Mouse (Mus musculus): ENCODE measurements around the gene Lta. TPM values are rescaled to one million over a fixed set of nuclear protein-coding genes. Genes with fewer than 3 reads are reported as not detected.

Gene Lta
- polyA plus RNA-seq, 1 experiment from 2014 or later: not detected

DNA sequence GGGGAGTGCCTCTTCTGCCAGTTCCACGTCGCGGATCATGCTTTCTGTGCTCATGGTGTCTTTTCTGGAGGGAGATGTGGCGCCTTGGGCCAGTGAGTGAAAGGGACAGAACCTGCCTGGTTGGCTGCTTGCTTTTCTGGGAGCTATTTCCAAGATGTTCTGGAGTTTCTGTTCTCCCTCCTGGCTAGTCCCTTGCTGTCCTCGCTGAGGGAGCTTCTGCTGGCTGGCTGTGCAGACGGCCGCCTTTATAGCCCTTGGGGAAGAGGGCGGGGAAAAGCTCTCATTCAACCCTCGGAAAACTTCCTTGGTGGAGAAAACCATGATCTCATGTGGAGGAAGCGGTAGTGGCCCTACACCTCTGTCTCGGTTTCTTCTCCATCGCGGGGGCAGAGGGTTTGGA, 3.4 kb downstream of the Lta start, which contains the start of gene Tnf:
Tnf (minus strand) TSS at position 221 of the 400 bp plus-strand sequence.
- Histone ChIP-seq H3K4me1 (ENCODE audit: control insufficient read depth, low read depth, low read length) (no peaks in the 10 kb centered on the region), H3K36me3 (ENCODE audit: control insufficient read depth, insufficient read depth) (no peaks in the 10 kb centered on the region), H3K27ac (ENCODE audit: low read length) (peak within 1 kb of the TSS; percentile 72), H3K27me3 (ENCODE audit: control insufficient read depth, insufficient read depth, low read depth, low read length) (peaks cover 38% of the 10 kb centered on the region), H3K9me3 (replicated peaks; ENCODE audit: control insufficient read depth, low read length) (no peaks in the 10 kb centered on the region), H3K4me2 (ENCODE audit: low read depth, low read length) (peak within 1 kb of the TSS; percentile 26), H3K9ac (ENCODE audit: low read depth, low read length) (0 out of 2 replicates have a peak within 1 kb of the TSS, but pooled peaks have one; percentile 1), H3K4me3 (ENCODE audit: low read depth, low read length) (peak within 1 kb of the TSS; percentile 30)
- WGBS (ENCODE audit: insufficient replicate concordance): 13% methylated on average over 13 of the region's 13 CpGs
- ATAC-seq (ENCODE audit: low read depth): no peak

DNA sequence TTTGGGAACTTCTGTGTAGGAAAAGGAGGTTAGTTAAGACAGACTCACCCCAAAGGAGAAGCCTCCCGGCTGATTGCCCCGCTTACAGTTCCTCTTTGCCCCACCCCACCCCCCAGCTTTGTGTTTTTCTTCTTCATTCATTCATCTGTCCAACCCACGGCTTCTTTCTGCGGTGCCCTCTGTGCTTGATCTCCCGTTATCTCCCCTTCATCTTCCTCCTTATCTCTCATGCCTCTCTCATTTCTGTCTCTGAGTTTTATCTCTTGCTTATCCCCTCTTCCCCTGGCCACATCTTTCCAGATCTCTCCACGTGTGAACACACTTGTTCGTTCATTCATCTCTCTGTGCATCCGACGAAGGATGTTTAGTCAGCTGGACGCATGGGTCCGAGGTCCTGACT, 4.0 kb downstream of the Lta start:
- peaks cover 1% of the 10 kb centered on the region; the same call in 1 of the 2 replicates for H3K4me1 ChIP-seq (ENCODE audit: control insufficient read depth, low read depth, low read length)
- H3K36me3 ChIP-seq (ENCODE audit: control insufficient read depth, insufficient read depth): no peaks in the 10 kb centered on the region
- H3K27me3 ChIP-seq (ENCODE audit: control insufficient read depth, insufficient read depth, low read depth, low read length): peaks cover 43% of the 10 kb centered on the region
- H3K27ac ChIP-seq (ENCODE audit: low read length): peak overlapping the region; percentile 26; the same call in 1 of the 2 replicates
- H3K4me2 ChIP-seq (ENCODE audit: low read depth, low read length): peak overlapping the region; percentile 26
- no peak for ATAC-seq (ENCODE audit: low read depth)
- WGBS (ENCODE audit: insufficient replicate concordance): 12% methylated on average over 11 of the region's 11 CpGs
- peak overlapping the region; percentile 30 for H3K4me3 ChIP-seq (ENCODE audit: low read depth, low read length)
- H3K9ac ChIP-seq (ENCODE audit: low read depth, low read length): no peak overlapping the region
- no peaks in the 10 kb centered on the region for H3K9me3 ChIP-seq (replicated peaks; ENCODE audit: control insufficient read depth, low read length)

DNA sequence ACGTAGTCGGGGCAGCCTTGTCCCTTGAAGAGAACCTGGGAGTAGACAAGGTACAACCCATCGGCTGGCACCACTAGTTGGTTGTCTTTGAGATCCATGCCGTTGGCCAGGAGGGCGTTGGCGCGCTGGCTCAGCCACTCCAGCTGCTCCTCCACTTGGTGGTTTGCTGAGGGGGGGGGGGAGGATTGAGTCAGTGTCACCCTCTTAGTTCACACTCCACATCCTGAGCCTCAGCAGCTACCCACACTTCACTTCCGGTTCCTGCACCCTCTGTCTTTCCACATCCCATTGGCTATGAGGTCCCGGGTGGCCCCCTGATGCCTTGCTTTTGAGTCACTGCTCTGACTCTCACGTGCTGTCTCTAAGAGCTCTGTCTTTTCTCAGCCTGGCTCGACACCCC, 4.8 kb downstream of the Lta start:
- Histone ChIP-seq H3K4me3 (ENCODE audit: low read depth, low read length) (peak overlapping the region; percentile 30; the same call in 1 of the 2 replicates), H3K27me3 (ENCODE audit: control insufficient read depth, insufficient read depth, low read depth, low read length) (peaks cover 50% of the 10 kb centered on the region), H3K4me2 (ENCODE audit: low read depth, low read length) (0 out of 2 replicates have a peak overlapping the region, but pooled peaks have one; percentile 26), H3K27ac (ENCODE audit: low read length) (peak overlapping the region; percentile 72), H3K9ac (ENCODE audit: low read depth, low read length) (no peak overlapping the region), H3K9me3 (replicated peaks; ENCODE audit: control insufficient read depth, low read length) (no peaks in the 10 kb centered on the region), H3K36me3 (ENCODE audit: control insufficient read depth, insufficient read depth) (no peaks in the 10 kb centered on the region), H3K4me1 (ENCODE audit: control insufficient read depth, low read depth, low read length) (peaks cover 5% of the 10 kb centered on the region; the same call in 1 of the 2 replicates)
- peak; percentile 32; the same call in 1 of the 2 replicates for ATAC-seq (ENCODE audit: low read depth)
- WGBS (ENCODE audit: insufficient replicate concordance): 11% methylated on average over 11 of the region's 11 CpGs

DNA sequence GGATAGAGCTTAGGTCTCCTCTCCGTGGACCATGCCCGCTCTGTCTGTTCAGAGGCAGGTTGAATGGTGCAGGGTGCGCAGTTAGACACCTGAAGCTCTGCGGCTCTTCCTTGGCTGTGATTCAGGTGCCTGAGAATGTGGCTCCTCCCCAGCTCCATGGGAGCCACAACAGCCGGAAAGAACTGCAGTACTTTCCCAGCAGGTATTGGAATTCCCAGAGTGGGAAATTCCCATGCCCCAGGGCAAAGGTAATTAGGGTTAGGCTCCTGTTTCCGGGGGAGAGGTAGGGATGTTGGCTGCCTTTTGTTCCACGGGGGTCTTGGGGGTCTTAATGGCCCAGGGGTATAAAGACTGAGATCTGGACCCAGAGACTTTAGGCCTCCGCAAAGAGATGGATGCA, 6.2 kb downstream of the Lta start:
- no peak overlapping the region for H3K4me3 ChIP-seq (ENCODE audit: low read depth, low read length)
- H3K4me2 ChIP-seq (ENCODE audit: low read depth, low read length): no peak overlapping the region
- no peak for ATAC-seq (ENCODE audit: low read depth)
- peaks cover 9% of the 10 kb centered on the region for H3K4me1 ChIP-seq (ENCODE audit: control insufficient read depth, low read depth, low read length)
- H3K27me3 ChIP-seq (ENCODE audit: control insufficient read depth, insufficient read depth, low read depth, low read length): peaks cover 58% of the 10 kb centered on the region
- no peak overlapping the region for H3K9ac ChIP-seq (ENCODE audit: low read depth, low read length)
- H3K9me3 ChIP-seq (replicated peaks; ENCODE audit: control insufficient read depth, low read length): no peaks in the 10 kb centered on the region
- WGBS (ENCODE audit: insufficient replicate concordance): 69% methylated on average over 8 of the region's 8 CpGs
- H3K36me3 ChIP-seq (ENCODE audit: control insufficient read depth, insufficient read depth): no peaks in the 10 kb centered on the region
- H3K27ac ChIP-seq (ENCODE audit: low read length): no peak overlapping the region

DNA sequence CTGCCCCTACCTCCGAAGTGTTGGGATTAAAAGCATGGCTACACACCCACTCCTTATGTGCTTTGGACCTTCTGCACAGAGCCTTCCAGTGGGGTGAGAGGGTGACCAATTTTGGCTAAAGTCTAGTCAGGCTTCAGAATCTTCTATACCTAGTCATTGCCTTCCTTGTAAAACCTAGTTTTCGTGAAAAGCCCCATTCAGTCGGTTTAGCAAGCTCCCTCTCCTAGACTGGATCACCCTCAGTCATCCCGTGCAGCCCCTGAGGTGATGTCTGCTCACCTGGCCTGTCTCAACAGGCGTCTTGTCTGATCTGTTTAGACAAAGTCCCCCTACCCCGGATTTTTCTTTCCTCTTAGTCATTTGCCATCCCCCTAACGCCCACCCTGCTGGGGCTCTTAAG, 7.1 kb downstream of the Lta start:
- Histone ChIP-seq H3K9ac (ENCODE audit: low read depth, low read length) (no peak overlapping the region), H3K27ac (ENCODE audit: low read length) (no peak overlapping the region), H3K9me3 (replicated peaks; ENCODE audit: control insufficient read depth, low read length) (no peaks in the 10 kb centered on the region), H3K27me3 (ENCODE audit: control insufficient read depth, insufficient read depth, low read depth, low read length) (peaks cover 52% of the 10 kb centered on the region), H3K36me3 (ENCODE audit: control insufficient read depth, insufficient read depth) (no peaks in the 10 kb centered on the region), H3K4me2 (ENCODE audit: low read depth, low read length) (no peak overlapping the region), H3K4me3 (ENCODE audit: low read depth, low read length) (no peak overlapping the region), H3K4me1 (ENCODE audit: control insufficient read depth, low read depth, low read length) (peaks cover 9% of the 10 kb centered on the region)
- WGBS (ENCODE audit: insufficient replicate concordance): 54% methylated on average over 7 of the region's 7 CpGs
- no peak for ATAC-seq (ENCODE audit: low read depth)

DNA sequence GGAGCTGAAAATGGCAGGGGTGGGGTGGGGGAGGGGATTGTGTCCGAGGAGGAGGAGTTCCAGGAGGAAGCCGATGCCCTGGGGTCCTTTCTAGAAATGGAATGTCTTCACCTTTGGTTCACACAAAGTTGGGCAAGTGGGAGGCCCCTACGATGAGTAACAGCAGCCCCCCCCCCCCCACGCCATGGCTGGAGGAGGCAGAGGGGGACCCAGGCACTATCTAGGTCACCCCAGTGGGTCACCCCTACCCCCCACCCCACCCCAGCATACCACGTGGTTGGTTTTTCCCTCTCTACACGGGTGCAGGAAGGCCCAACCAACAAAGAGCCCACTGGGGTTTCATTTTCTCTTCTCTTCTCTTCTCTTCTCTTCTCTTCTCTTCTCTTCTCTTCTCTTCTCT, 8.0 kb downstream of the Lta start:
- Histone ChIP-seq H3K4me3 (ENCODE audit: low read depth, low read length) (no peak overlapping the region), H3K27me3 (ENCODE audit: control insufficient read depth, insufficient read depth, low read depth, low read length) (peaks cover 49% of the 10 kb centered on the region)

DNA sequence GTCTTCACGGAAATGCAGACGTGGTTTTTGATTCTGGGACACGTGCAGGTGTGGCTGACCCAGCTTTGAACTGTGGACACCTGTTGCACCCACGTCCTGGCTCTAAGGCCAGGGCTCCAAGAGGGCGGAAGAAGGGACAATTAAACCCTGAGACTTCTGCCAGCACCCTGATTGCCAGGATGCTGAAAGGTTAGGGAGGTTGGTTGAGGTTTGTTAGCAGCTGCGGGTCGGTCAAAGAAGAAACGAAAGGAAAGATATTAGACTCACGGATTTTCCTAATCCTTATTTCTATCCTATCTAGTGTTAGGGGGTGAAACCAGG, 8.9 kb downstream of the Lta start:
- ATAC-seq (ENCODE audit: low read depth): 0 out of 2 replicates have a peak, but pooled peaks have one; percentile 4
- H3K36me3 ChIP-seq (ENCODE audit: control insufficient read depth, insufficient read depth): no peaks in the 10 kb centered on the region
- peaks cover 9% of the 10 kb centered on the region for H3K4me1 ChIP-seq (ENCODE audit: control insufficient read depth, low read depth, low read length)
- H3K27me3 ChIP-seq (ENCODE audit: control insufficient read depth, insufficient read depth, low read depth, low read length): peaks cover 41% of the 10 kb centered on the region
- H3K9ac ChIP-seq (ENCODE audit: low read depth, low read length): peak overlapping the region; percentile 55; the same call in 1 of the 2 replicates
- no peak overlapping the region for H3K27ac ChIP-seq (ENCODE audit: low read length)
- no peaks in the 10 kb centered on the region for H3K9me3 ChIP-seq (replicated peaks; ENCODE audit: control insufficient read depth, low read length)
- peak overlapping the region; percentile 76 for H3K4me2 ChIP-seq (ENCODE audit: low read depth, low read length)
- WGBS (ENCODE audit: insufficient replicate concordance): 31% methylated on average over 9 of the region's 9 CpGs
- peak overlapping the region; percentile 55 for H3K4me3 ChIP-seq (ENCODE audit: low read depth, low read length)

More for the DNA sequence above, 8.0 kb downstream of the Lta start:
- no peak overlapping the region for H3K4me2 ChIP-seq (ENCODE audit: low read depth, low read length)
- whole genome bisulfite sequencing (ENCODE audit: insufficient replicate concordance): 26% methylated on average over 6 of the region's 6 CpGs
- no peaks in the 10 kb centered on the region for H3K36me3 ChIP-seq (ENCODE audit: control insufficient read depth, insufficient read depth)
- no peak overlapping the region for H3K27ac ChIP-seq (ENCODE audit: low read length)
- peaks cover 9% of the 10 kb centered on the region for H3K4me1 ChIP-seq (ENCODE audit: control insufficient read depth, low read depth, low read length)
- no peak overlapping the region for H3K9ac ChIP-seq (ENCODE audit: low read depth, low read length)
- ATAC-seq (ENCODE audit: low read depth): no peak
- no peaks in the 10 kb centered on the region for H3K9me3 ChIP-seq (replicated peaks; ENCODE audit: control insufficient read depth, low read length)

DNA sequence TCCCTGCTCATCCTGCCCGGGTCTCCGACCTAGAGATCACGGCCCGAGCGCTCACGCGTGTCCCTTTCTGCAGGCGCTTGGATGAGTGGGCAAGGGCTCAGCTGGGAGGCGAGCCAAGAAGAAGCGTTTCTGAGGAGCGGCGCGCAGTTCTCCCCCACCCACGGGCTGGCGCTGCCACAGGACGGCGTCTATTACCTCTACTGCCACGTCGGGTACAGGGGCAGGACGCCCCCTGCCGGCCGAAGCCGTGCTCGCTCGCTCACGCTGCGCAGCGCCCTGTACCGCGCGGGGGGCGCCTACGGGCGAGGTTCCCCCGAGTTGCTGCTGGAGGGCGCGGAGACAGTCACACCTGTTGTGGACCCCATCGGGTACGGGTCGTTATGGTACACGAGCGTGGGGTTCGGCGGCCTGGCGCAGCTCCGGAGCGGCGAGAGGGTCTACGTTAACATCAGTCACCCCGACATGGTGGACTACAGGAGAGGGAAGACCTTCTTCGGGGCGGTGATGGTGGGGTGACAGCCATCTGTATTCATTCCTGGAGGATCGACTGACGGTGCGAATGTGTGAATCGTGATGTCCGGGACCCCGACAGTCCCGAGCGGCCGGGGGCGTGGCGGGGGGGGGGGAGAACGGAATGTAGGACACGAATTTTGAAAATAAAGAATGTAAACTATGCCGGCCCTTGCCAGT, 9.4 kb downstream of the Lta start:
- H3K4me1 ChIP-seq (ENCODE audit: control insufficient read depth, low read depth, low read length): peaks cover 9% of the 10 kb centered on the region
- H3K36me3 ChIP-seq (ENCODE audit: control insufficient read depth, insufficient read depth): no peaks in the 10 kb centered on the region
- H3K9ac ChIP-seq (ENCODE audit: low read depth, low read length): peak overlapping the region; percentile 55
- H3K4me3 ChIP-seq (ENCODE audit: low read depth, low read length): peak overlapping the region; percentile 55
- no peaks in the 10 kb centered on the region for H3K9me3 ChIP-seq (replicated peaks; ENCODE audit: control insufficient read depth, low read length)
- peak overlapping the region; percentile 24; the same call in 1 of the 2 replicates for H3K27ac ChIP-seq (ENCODE audit: low read length)
- WGBS (ENCODE audit: insufficient replicate concordance): under 1% methylated on average over 66 of the region's 66 CpGs
- H3K4me2 ChIP-seq (ENCODE audit: low read depth, low read length): peak overlapping the region; percentile 76
- peaks cover 36% of the 10 kb centered on the region for H3K27me3 ChIP-seq (ENCODE audit: control insufficient read depth, insufficient read depth, low read depth, low read length)
- ATAC-seq (ENCODE audit: low read depth): peak; percentile 75
